8 mouse cellular contexts compared by ENCODE assay signal in genomic region chr11:96822675-96823470, GRCm38 (mm10). TPM values are rescaled to one million over a fixed set of nuclear protein-coding genes. Genes with fewer than 3 reads are reported as not detected.
DNase-seq lines count a peak whose midpoint lies in the region; ATAC-seq and TF ChIP-seq lines count a peak whose summit lies in the region.

No protein-coding gene starts in this region.

- DNase-seq in left cerebral cortex, adult 2 months (ENCODE audit: extremely low spot score in 1 of 2, low spot score in 2 of 2): no peak
- DNase-seq in left cerebral cortex, postnatal 4 days: no peak
- DNase-seq in adrenal gland, postnatal 25 days: peak; percentile 50
- DNase-seq in layer of hippocampus, postnatal 36 days: no peak
- no peak for DNase-seq in left cerebral cortex, adult 9 months (ENCODE audit: low spot score in 2 of 2)

- no peaks in the 10 kb centered on the region for H3K27me3 ChIP-seq in hindbrain, embryonic 12.5 days
- H3K27me3 ChIP-seq in liver, embryonic 16.5 days (ENCODE audit: control insufficient read depth, insufficient read depth, low read depth, low read length): no peaks in the 10 kb centered on the region
- H3K27me3 ChIP-seq in stomach, embryonic 14.5 days (ENCODE audit: control insufficient read depth, insufficient read depth, low read length): no peaks in the 10 kb centered on the region

- peaks cover 59% of the 10 kb centered on the region for H3K36me3 ChIP-seq in hindbrain, embryonic 12.5 days
- H3K36me3 ChIP-seq in liver, embryonic 16.5 days (ENCODE audit: control insufficient read depth, insufficient read depth): peaks cover 41% of the 10 kb centered on the region
- peaks cover 55% of the 10 kb centered on the region for H3K36me3 ChIP-seq in stomach, embryonic 14.5 days (ENCODE audit: control insufficient read depth, insufficient read depth, low read length)

- TF ChIP-seq CTCF in left cerebral cortex, adult 2 months (IDR thresholded peaks at IDR 0.05): no peak

- no peak for ATAC-seq in hindbrain, embryonic 12.5 days (ENCODE audit: low FRiP score)
- peak; percentile 31 for ATAC-seq in liver, embryonic 16.5 days (ENCODE audit: low read depth)
- ATAC-seq in stomach, embryonic 14.5 days (ENCODE audit: insufficient number of reproducible peaks, insufficient read depth, low FRiP score, low read depth): no peak

- H3K27ac ChIP-seq in left cerebral cortex, adult 2 months: peak overlapping the region; percentile 97
- peak overlapping the region; percentile 96; the same call in 1 of the 2 replicates for H3K27ac ChIP-seq in hindbrain, embryonic 12.5 days
- H3K27ac ChIP-seq in liver, embryonic 16.5 days (ENCODE audit: low read length): peak overlapping the region; percentile 45; the same call in 1 of the 2 replicates
- H3K27ac ChIP-seq in stomach, embryonic 14.5 days (ENCODE audit: low read length): no peak overlapping the region

- H3K4me3 ChIP-seq in left cerebral cortex, adult 2 months: peak overlapping the region; percentile 66
- H3K4me3 ChIP-seq in hindbrain, embryonic 12.5 days: peak overlapping the region; percentile 48
- H3K4me3 ChIP-seq in liver, embryonic 16.5 days (ENCODE audit: low read depth, low read length): no peak overlapping the region; the same call in 1 of the 2 replicates
- peak overlapping the region; percentile 34 for H3K4me3 ChIP-seq in stomach, embryonic 14.5 days (ENCODE audit: low read depth, low read length)

- H3K9me3 ChIP-seq in hindbrain, embryonic 12.5 days (replicated peaks): no peaks in the 10 kb centered on the region
- H3K9me3 ChIP-seq in liver, embryonic 16.5 days (replicated peaks; ENCODE audit: control insufficient read depth, low read length): no peaks in the 10 kb centered on the region
- H3K9me3 ChIP-seq in stomach, embryonic 14.5 days (ENCODE audit: control insufficient read depth, low read depth, low read length): no peaks in the 10 kb centered on the region

- intact Hi-C loops in left cerebral cortex, adult 2 months (cut with DNase I): loop anchor here (5.0 kb wide), 1 partner anchor 39 kb away; no protein-coding TSS in a partner anchor
- intact Hi-C loops in left cerebral cortex, postnatal 4 days (cut with DNase I): no loop called here

- H3K9ac ChIP-seq in hindbrain, embryonic 12.5 days: peak overlapping the region; percentile 71
- no peak overlapping the region for H3K9ac ChIP-seq in liver, embryonic 16.5 days (ENCODE audit: low read depth, low read length)
- peak overlapping the region; percentile 31 for H3K9ac ChIP-seq in stomach, embryonic 14.5 days (replicated peaks; ENCODE audit: low read depth, low read length)

- WGBS in hindbrain, embryonic 12.5 days: 41% methylated on average over 4 of the region's 4 CpGs
- WGBS in liver, embryonic 16.5 days (ENCODE audit: insufficient replicate concordance): 46% methylated on average over 4 of the region's 4 CpGs
- 35% methylated on average over 4 of the region's 4 CpGs for WGBS in stomach, embryonic 14.5 days

- peak overlapping the region; percentile 88 for H3K4me2 ChIP-seq in hindbrain, embryonic 12.5 days (replicated peaks)
- peak overlapping the region; percentile 76 for H3K4me2 ChIP-seq in liver, embryonic 16.5 days (ENCODE audit: low read depth, low read length)
- H3K4me2 ChIP-seq in stomach, embryonic 14.5 days (replicated peaks; ENCODE audit: low read depth, low read length): peak overlapping the region; percentile 75

- peaks cover 54% of the 10 kb centered on the region for H3K4me1 ChIP-seq in hindbrain, embryonic 12.5 days
- peaks cover 55% of the 10 kb centered on the region for H3K4me1 ChIP-seq in liver, embryonic 16.5 days (ENCODE audit: control insufficient read depth, low read depth, low read length)
- H3K4me1 ChIP-seq in stomach, embryonic 14.5 days (ENCODE audit: control insufficient read depth, insufficient read depth, low read length): peaks cover 48% of the 10 kb centered on the region

RNA-seq across cellular contexts. Expression of gene Nfe2l1, which starts 6.9 kb away (rescaled TPM):
- 100 to 1,000 TPM; 281 to 290 TPM for total RNA-seq in left cerebral cortex, adult 2 months (2021)
- 100 to 1,000 TPM; 108 to 115 TPM for total RNA-seq in left cerebral cortex, postnatal 4 days (2021)
- 492 and 601 TPM in 2 replicates for total RNA-seq in adrenal gland, postnatal 25 days (2021)
- polyA plus RNA-seq in hindbrain, embryonic 12.5 days (2016; fragmentation: Nextera tagmentation; extraction: Ambion mirVana): 82.8 and 88.2 TPM in 2 replicates
- 19.7 and 20.1 TPM in 2 replicates for polyA plus RNA-seq in liver, embryonic 16.5 days (2015; fragmentation: Nextera tagmentation; extraction: Ambion mirVana)
- polyA plus RNA-seq in stomach, embryonic 14.5 days (2014; fragmentation: Nextera tagmentation; extraction: Ambion mirVana): 30.4 and 36.4 TPM in 2 replicates
- 100 to 1,000 TPM; 201 to 234 TPM for total RNA-seq in layer of hippocampus, postnatal 36 days (2021)

RNA-seq across cellular contexts. Expression of gene Copz2, which starts 26.8 kb away (rescaled TPM):
- 1 to 10 TPM; 4.8 to 5.0 TPM for total RNA-seq in left cerebral cortex, adult 2 months (2021)
- total RNA-seq in left cerebral cortex, postnatal 4 days (2021): 1 to 10 TPM; 4.1 to 5.9 TPM
- 58.0 and 59.0 TPM in 2 replicates for total RNA-seq in adrenal gland, postnatal 25 days (2021)
- 56.5 and 60.7 TPM in 2 replicates for polyA plus RNA-seq in hindbrain, embryonic 12.5 days (2016; fragmentation: Nextera tagmentation; extraction: Ambion mirVana)
- polyA plus RNA-seq in liver, embryonic 16.5 days (2015; fragmentation: Nextera tagmentation; extraction: Ambion mirVana): 24.0 and 25.7 TPM in 2 replicates
- 136 and 141 TPM in 2 replicates for polyA plus RNA-seq in stomach, embryonic 14.5 days (2014; fragmentation: Nextera tagmentation; extraction: Ambion mirVana)
- total RNA-seq in layer of hippocampus, postnatal 36 days (2021): 1 to 10 TPM; 5.5 to 7.8 TPM

RNA-seq across cellular contexts. Expression of gene Cbx1, which starts 33.9 kb away (rescaled TPM):
- 10 to 100 TPM; 45.5 to 46.5 TPM for total RNA-seq in left cerebral cortex, adult 2 months (2021)
- total RNA-seq in left cerebral cortex, postnatal 4 days (2021): 10 to 100 TPM; 79.3 to 79.5 TPM
- 78.9 and 98.0 TPM in 2 replicates for total RNA-seq in adrenal gland, postnatal 25 days (2021)
- 136 TPM in 2 replicates for polyA plus RNA-seq in hindbrain, embryonic 12.5 days (2016; fragmentation: Nextera tagmentation; extraction: Ambion mirVana)
- 24.7 and 26.2 TPM in 2 replicates for polyA plus RNA-seq in liver, embryonic 16.5 days (2015; fragmentation: Nextera tagmentation; extraction: Ambion mirVana)
- 100 and 105 TPM in 2 replicates for polyA plus RNA-seq in stomach, embryonic 14.5 days (2014; fragmentation: Nextera tagmentation; extraction: Ambion mirVana)
- 10 to 100 TPM; 52.4 to 54.9 TPM for total RNA-seq in layer of hippocampus, postnatal 36 days (2021)

RNA-seq across cellular contexts. Expression of gene Snx11, which starts 45.5 kb away (rescaled TPM):
- total RNA-seq in left cerebral cortex, adult 2 months (2021): 10 to 100 TPM; 49.7 to 52.2 TPM
- 10 to 100 TPM; 46.3 to 50.4 TPM for total RNA-seq in left cerebral cortex, postnatal 4 days (2021)
- total RNA-seq in adrenal gland, postnatal 25 days (2021): 32.1 and 34.6 TPM in 2 replicates
- polyA plus RNA-seq in hindbrain, embryonic 12.5 days (2016; fragmentation: Nextera tagmentation; extraction: Ambion mirVana): 40.5 and 45.1 TPM in 2 replicates
- polyA plus RNA-seq in liver, embryonic 16.5 days (2015; fragmentation: Nextera tagmentation; extraction: Ambion mirVana): 7.1 and 7.7 TPM in 2 replicates
- 8.3 and 9.6 TPM in 2 replicates for polyA plus RNA-seq in stomach, embryonic 14.5 days (2014; fragmentation: Nextera tagmentation; extraction: Ambion mirVana)
- 10 to 100 TPM; 51.0 to 54.4 TPM for total RNA-seq in layer of hippocampus, postnatal 36 days (2021)
